Comparison of ENCODE assay signal across 26 mouse cellular contexts in the genomic region with DNA sequence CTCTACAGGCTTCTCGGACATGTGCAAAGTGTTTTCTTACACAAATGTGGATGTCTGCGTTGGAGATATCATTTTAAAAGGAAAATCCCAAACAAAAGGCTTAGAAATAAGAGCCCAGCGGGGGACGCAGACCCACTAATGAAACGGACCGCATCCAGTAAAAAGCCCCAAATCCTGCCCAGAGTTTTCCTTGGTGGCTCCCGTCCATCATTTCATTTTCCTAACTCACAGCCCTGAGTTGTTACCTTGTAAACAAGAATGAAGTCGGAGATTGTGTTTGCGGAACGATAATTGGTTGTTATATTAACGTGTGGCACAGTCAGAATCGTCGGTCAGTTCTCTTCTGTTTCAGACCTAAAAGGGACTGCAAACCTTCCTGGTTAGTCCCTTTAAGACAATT. TPM values are rescaled to one million over a fixed set of nuclear protein-coding genes. Genes with fewer than 3 reads are reported as not detected.
DNase-seq lines count a peak whose midpoint lies in the region; ATAC-seq and TF ChIP-seq lines count a peak whose summit lies in the region.
"Had no signal": no experiment of that assay in that cellular context is flagged by ENCODE, and none has a peak within 500 bp of the region (broad histone marks: within the 10 kb centered on the region; RNA-seq: fewer than 3 reads in every experiment).

No protein-coding gene starts in this region.

- H3K4me1 ChIP-seq in forebrain, embryonic 10.5 days = peaks cover 68% of the 10 kb centered on the region
- H3K4me1 ChIP-seq in forebrain, embryonic 15.5 days = peaks cover 27% of the 10 kb centered on the region
- H3K4me1 ChIP-seq in hindbrain, embryonic 11.5 days (replicated peaks; ENCODE audit: control insufficient read depth, insufficient read depth, low read length) = no peaks in the 10 kb centered on the region; the same call in 1 of the 2 replicates
- peaks cover 40% of the 10 kb centered on the region for H3K4me1 ChIP-seq in midbrain, embryonic 13.5 days (replicated peaks)
- H3K4me1 ChIP-seq: heart, embryonic 10.5 days had no signal

- WGBS in forebrain, embryonic 10.5 days = 17% methylated on average over 13 of the region's 13 CpGs
- 7% methylated on average over 13 of the region's 13 CpGs for WGBS in forebrain, embryonic 15.5 days
- WGBS in hindbrain, embryonic 11.5 days = 29% methylated on average over 13 of the region's 13 CpGs
- WGBS in midbrain, embryonic 13.5 days = 12% methylated on average over 13 of the region's 13 CpGs

- no peak overlapping the region for H3K9ac ChIP-seq in forebrain, embryonic 15.5 days (replicated peaks)
- no peak overlapping the region for H3K9ac ChIP-seq in hindbrain, embryonic 11.5 days (ENCODE audit: low read depth, low read length)
- H3K9ac ChIP-seq in midbrain, embryonic 13.5 days (replicated peaks) = no peak overlapping the region
- H3K9ac ChIP-seq: lung, embryonic 14.5 days had no signal

- H3K27ac ChIP-seq in forebrain, embryonic 10.5 days = peak overlapping the region; percentile 79
- H3K27ac ChIP-seq in forebrain, embryonic 15.5 days (replicated peaks) = no peak overlapping the region
- H3K27ac ChIP-seq in hindbrain, embryonic 11.5 days (ENCODE audit: low read depth, low read length) = no peak overlapping the region
- peak overlapping the region; percentile 39; the same call in 1 of the 2 replicates for H3K27ac ChIP-seq in midbrain, embryonic 13.5 days
- H3K27ac ChIP-seq: heart, embryonic 10.5 days had no signal

- no peak overlapping the region for H3K4me2 ChIP-seq in forebrain, embryonic 15.5 days (replicated peaks)
- H3K4me2 ChIP-seq in hindbrain, embryonic 11.5 days (replicated peaks; ENCODE audit: low read depth, low read length) = no peak overlapping the region
- H3K4me2 ChIP-seq in midbrain, embryonic 13.5 days (replicated peaks) = peak overlapping the region; percentile 10; the same call in 1 of the 2 replicates
- H3K4me2 ChIP-seq: lung, embryonic 14.5 days had no signal

- no peak for ATAC-seq in forebrain, embryonic 15.5 days (replicated peaks)
- no peak for ATAC-seq in hindbrain, embryonic 11.5 days (ENCODE audit: low FRiP score)
- no peak for ATAC-seq in midbrain, embryonic 13.5 days
- no peak for ATAC-seq in monocyte, adult 5-6 weeks (replicated peaks; ENCODE audit: insufficient number of reproducible peaks, low FRiP score, low TSS enrichment, poor library complexity, severe bottlenecking)
- ATAC-seq: Patski had no signal

- no peak for TF ChIP-seq CTCF in brain, embryonic 14.5 days (IDR thresholded peaks at IDR 0.05; ENCODE audit: borderline replicate concordance, extremely low read depth, insufficient read depth, insufficient read length)

- peak; percentile 61 for DNase-seq in forebrain, embryonic 10.5 days (ENCODE audit: extremely low spot score, low spot score)
- DNase-seq in brain, embryonic 14.5 days (ENCODE audit: low read depth) = peak; percentile 76
- peak; percentile 37 for DNase-seq in hindbrain, embryonic 11.5 days (ENCODE audit: low spot score)
- no peak for DNase-seq in left cerebral cortex, adult 18-20 months (ENCODE audit: low spot score in 2 of 2)
- DNase-seq in left cerebral cortex, postnatal 25 days (ENCODE audit: low spot score in 2 of 2) = no peak
- DNase-seq: adrenal gland, postnatal 14 days; cerebellum, adult 2 months; heart, postnatal 10 days; kidney, adult 8-10 months; kidney, postnatal 25 days; lung, embryonic 14.5 days; right cerebral cortex, postnatal 14 days; thymus, postnatal 14 days had no signal

- no peak for TF ChIP-seq POLR2A in brain, embryonic 14.5 days (IDR thresholded peaks at IDR 0.05; ENCODE audit: borderline replicate concordance, extremely low read depth, insufficient read depth, insufficient read length, poor library complexity, severe bottlenecking)

- peaks cover 30% of the 10 kb centered on the region for H3K27me3 ChIP-seq in forebrain, embryonic 10.5 days (ENCODE audit: poor library complexity, severe bottlenecking)
- H3K27me3 ChIP-seq in forebrain, embryonic 15.5 days = no peaks in the 10 kb centered on the region
- no peaks in the 10 kb centered on the region; the same call in 1 of the 2 replicates for H3K27me3 ChIP-seq in hindbrain, embryonic 11.5 days (ENCODE audit: control insufficient read depth, insufficient read depth, low read length)
- H3K27me3 ChIP-seq in midbrain, embryonic 13.5 days = 0 out of 2 replicates have a peak, but pooled peaks cover 6% of the 10 kb centered on the region

- H3K36me3 ChIP-seq in forebrain, embryonic 10.5 days (replicated peaks) = no peaks in the 10 kb centered on the region
- no peaks in the 10 kb centered on the region for H3K36me3 ChIP-seq in forebrain, embryonic 15.5 days
- H3K36me3 ChIP-seq in hindbrain, embryonic 11.5 days (ENCODE audit: control insufficient read depth, insufficient read depth, low read length) = no peaks in the 10 kb centered on the region
- no peaks in the 10 kb centered on the region for H3K36me3 ChIP-seq in midbrain, embryonic 13.5 days
- H3K36me3 ChIP-seq: heart, embryonic 10.5 days had no signal

- peak overlapping the region; percentile 24; the same call in 1 of the 2 replicates for H3K4me3 ChIP-seq in forebrain, embryonic 10.5 days
- H3K4me3 ChIP-seq in forebrain, embryonic 15.5 days = no peak overlapping the region
- H3K4me3 ChIP-seq in hindbrain, embryonic 11.5 days (ENCODE audit: low read depth, low read length) = no peak overlapping the region
- no peak overlapping the region for H3K4me3 ChIP-seq in midbrain, embryonic 13.5 days (replicated peaks)
- H3K4me3 ChIP-seq: erythroblast, embryonic 14.5 days; heart, embryonic 10.5 days; myocyte had no signal

- no peaks in the 10 kb centered on the region for H3K9me3 ChIP-seq in forebrain, embryonic 10.5 days
- no peaks in the 10 kb centered on the region for H3K9me3 ChIP-seq in forebrain, embryonic 15.5 days
- H3K9me3 ChIP-seq in hindbrain, embryonic 11.5 days (ENCODE audit: control insufficient read depth, low read length) = no peaks in the 10 kb centered on the region
- H3K9me3 ChIP-seq in midbrain, embryonic 13.5 days = no peaks in the 10 kb centered on the region
- H3K9me3 ChIP-seq: heart, embryonic 10.5 days had no signal

- intact Hi-C loops in left cerebral cortex, postnatal 25 days (cut with DNase I) = no loop called here

RNA-seq across cellular contexts. Expression of a gene that starts 44.6 kb away (rescaled TPM):
- polyA plus RNA-seq in forebrain, embryonic 10.5 days (2016; fragmentation: Nextera tagmentation; extraction: Ambion mirVana) = not detected in 2 replicates
- 0.45 and 0.47 TPM in 2 replicates for polyA plus RNA-seq in forebrain, embryonic 15.5 days (2015; fragmentation: Nextera tagmentation; extraction: Ambion mirVana)
- polyA plus RNA-seq in brain, embryonic 14.5 days (2012; rRNA removed) = 0.19 and 0.29 TPM in 2 replicates
- polyA plus RNA-seq in hindbrain, embryonic 11.5 days (2014; fragmentation: Nextera tagmentation; extraction: Ambion mirVana) = 0.14 and 0.42 TPM in 2 replicates
- polyA plus RNA-seq in midbrain, embryonic 13.5 days (2015; fragmentation: Nextera tagmentation; extraction: Ambion mirVana) = 0.28 and 0.62 TPM in 2 replicates
- not detected for total RNA-seq in left cerebral cortex, adult 18-20 months (2021)
- not detected for total RNA-seq in left cerebral cortex, postnatal 25 days (2021)
- total RNA-seq in monocyte, adult 5-6 weeks (2017) = 1.9 TPM in 1 of 3 replicates, not detected in the others
- total RNA-seq: adrenal gland, postnatal 14 days; gastrocnemius, postnatal 4 days; layer of hippocampus, postnatal 10 days; left cerebral cortex, postnatal 10 days; liver, adult 2 months had no signal
- polyA plus RNA-seq: activated CD4-positive, CD25-positive, alpha-beta regulatory T cell, adult 4 months; cerebellum, adult 2 months; erythroblast, embryonic 14.5 days; heart, embryonic 10.5 days; inflammation-experienced regulatory T-cells, adult 6 months; liver, adult 2 months; lung, embryonic 14.5 days; myocyte; Patski had no signal

Comparison
In these comparisons a context has a peak if more than half of its experiments do, and no peak if none do; other contexts are left out.
1. H3K27ac ChIP-seq: peak in forebrain, embryonic 10.5 days (single experiment) and midbrain, embryonic 13.5 days (single experiment); none in forebrain, embryonic 15.5 days (single experiment) and hindbrain, embryonic 11.5 days (single experiment).
2. DNase-seq: peak in forebrain, embryonic 10.5 days (single experiment), brain, embryonic 14.5 days (single experiment) and hindbrain, embryonic 11.5 days (single experiment); none in left cerebral cortex, adult 18-20 months (0 of 2) and left cerebral cortex, postnatal 25 days (0 of 2).